8 mouse cellular contexts compared by ENCODE assay signal in the genomic region with DNA sequence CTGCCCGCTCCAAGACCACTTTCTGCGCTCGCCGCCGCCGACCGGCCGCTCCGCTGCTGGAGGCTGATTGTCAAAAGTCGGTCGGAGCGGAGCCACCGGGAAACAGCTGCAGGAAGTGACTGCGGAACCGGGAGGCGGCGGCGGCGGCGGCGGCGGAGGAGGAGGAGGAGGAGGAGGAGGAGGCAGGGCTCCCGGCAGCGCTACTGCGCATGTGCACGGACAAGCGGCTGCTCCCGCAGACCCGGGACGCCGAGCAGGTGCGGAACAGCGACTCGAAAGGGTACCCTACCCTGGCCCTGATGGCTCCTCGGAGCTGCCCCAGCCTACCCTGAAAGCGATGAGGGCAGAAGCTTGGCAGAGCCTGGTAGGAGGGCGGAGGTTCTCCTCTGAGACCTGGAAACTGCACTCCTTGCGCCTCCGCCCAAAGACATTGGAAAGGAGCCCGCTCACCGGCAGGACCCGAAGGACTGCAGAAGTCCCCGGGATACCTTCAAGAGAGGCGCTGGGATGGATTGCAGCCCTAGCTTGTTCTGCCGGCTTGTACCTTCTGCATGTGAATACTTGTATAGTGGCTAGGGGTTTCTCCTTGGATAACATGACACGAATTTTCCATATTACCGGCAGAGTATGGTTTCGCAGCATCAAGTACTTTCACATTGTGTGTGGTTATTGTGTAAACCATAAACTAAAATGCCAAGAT. TPM values are rescaled to one million over a fixed set of nuclear protein-coding genes. Genes with fewer than 3 reads are reported as not detected.
DNase-seq lines count a peak whose midpoint lies in the region; ATAC-seq and TF ChIP-seq lines count a peak whose summit lies in the region.

Gene Zmat3 (minus strand): TSS at position 469 of the 700 bp plus-strand sequence.

- DNase-seq in 416B (ENCODE audit: low read depth), result peak; percentile 80
- peak; percentile 92 for DNase-seq in heart, embryonic 10.5 days (ENCODE audit: low spot score)
- DNase-seq in liver, result peak; percentile 87
- DNase-seq in monocyte, adult 2 months (ENCODE audit: low read depth in 1 of 2, low spot score in 2 of 2), result peak; percentile 13 to 28
- peak; percentile 60 to 63 for DNase-seq in spleen, postnatal 14 days (ENCODE audit: low spot score in 2 of 2)

- TF ChIP-seq CTCF in bone marrow, adult 2 months (IDR thresholded peaks at IDR 0.05; ENCODE audit: control insufficient read depth, insufficient read depth, low read length), result no peak

- no peak within 1 kb of the TSS for H3K27ac ChIP-seq in bone marrow, adult 2 months (ENCODE audit: control insufficient read depth, insufficient read depth, low read depth, low read length, poor library complexity)
- H3K27ac ChIP-seq in embryonic facial prominence, embryonic 15.5 days (replicated peaks), result peak within 1 kb of the TSS; percentile 75
- peak within 1 kb of the TSS; percentile 91 for H3K27ac ChIP-seq in heart, embryonic 10.5 days
- peak within 1 kb of the TSS; percentile 75 for H3K27ac ChIP-seq in kidney, embryonic 15.5 days

- H3K4me1 ChIP-seq in bone marrow, adult 2 months (ENCODE audit: control insufficient read depth, insufficient read depth, low read length), result no peaks in the 10 kb centered on the region
- H3K4me1 ChIP-seq in embryonic facial prominence, embryonic 15.5 days, result peaks cover 11% of the 10 kb centered on the region
- peaks cover 11% of the 10 kb centered on the region for H3K4me1 ChIP-seq in heart, embryonic 10.5 days
- H3K4me1 ChIP-seq in kidney, embryonic 15.5 days, result peaks cover 23% of the 10 kb centered on the region

- H3K4me3 ChIP-seq in bone marrow, adult 2 months (replicated peaks; ENCODE audit: control insufficient read depth, low read depth, low read length), result peak within 1 kb of the TSS; percentile 78
- peak within 1 kb of the TSS; percentile 91 for H3K4me3 ChIP-seq in embryonic facial prominence, embryonic 15.5 days (replicated peaks)
- peak within 1 kb of the TSS; percentile 89 for H3K4me3 ChIP-seq in heart, embryonic 10.5 days
- peak within 1 kb of the TSS; percentile 70 for H3K4me3 ChIP-seq in kidney, embryonic 15.5 days (replicated peaks)

- 1% methylated on average over 34 of the region's 48 CpGs for WGBS in bone marrow, adult 2 months
- 2% methylated on average over 35 of the region's 48 CpGs for WGBS in embryonic facial prominence, embryonic 15.5 days
- WGBS in heart, embryonic 10.5 days, result 3% methylated on average over 37 of the region's 48 CpGs
- WGBS in kidney, embryonic 15.5 days, result 4% methylated on average over 28 of the region's 48 CpGs

- H3K9me3 ChIP-seq in embryonic facial prominence, embryonic 15.5 days (replicated peaks), result no peaks in the 10 kb centered on the region
- H3K9me3 ChIP-seq in heart, embryonic 10.5 days, result no peaks in the 10 kb centered on the region
- no peaks in the 10 kb centered on the region for H3K9me3 ChIP-seq in kidney, embryonic 15.5 days (replicated peaks)

- H3K9ac ChIP-seq in embryonic facial prominence, embryonic 15.5 days, result peak within 1 kb of the TSS; percentile 70
- H3K9ac ChIP-seq in kidney, embryonic 15.5 days, result peak within 1 kb of the TSS; percentile 64

- peak; percentile 61; the same call in 1 of the 2 replicates for ATAC-seq in embryonic facial prominence, embryonic 15.5 days (ENCODE audit: insufficient number of reproducible peaks, low FRiP score, low TSS enrichment, low read depth)
- peak; percentile 80 for ATAC-seq in kidney, embryonic 15.5 days (replicated peaks; ENCODE audit: low FRiP score)

- no peaks in the 10 kb centered on the region for H3K27me3 ChIP-seq in embryonic facial prominence, embryonic 15.5 days
- peaks cover 13% of the 10 kb centered on the region; the same call in 1 of the 2 replicates for H3K27me3 ChIP-seq in heart, embryonic 10.5 days (ENCODE audit: insufficient read depth, poor library complexity, severe bottlenecking)
- H3K27me3 ChIP-seq in kidney, embryonic 15.5 days, result no peaks in the 10 kb centered on the region; the same call in 1 of the 2 replicates

- no peak for TF ChIP-seq POLR2A in bone marrow, adult 2 months (IDR thresholded peaks at IDR 0.05; ENCODE audit: borderline replicate concordance, control insufficient read depth, low read depth, low read length)

- no peaks in the 10 kb centered on the region for H3K36me3 ChIP-seq in embryonic facial prominence, embryonic 15.5 days
- no peaks in the 10 kb centered on the region for H3K36me3 ChIP-seq in heart, embryonic 10.5 days
- no peaks in the 10 kb centered on the region for H3K36me3 ChIP-seq in kidney, embryonic 15.5 days

- H3K4me2 ChIP-seq in embryonic facial prominence, embryonic 15.5 days (replicated peaks), result peak within 1 kb of the TSS; percentile 87
- peak within 1 kb of the TSS; percentile 89 for H3K4me2 ChIP-seq in kidney, embryonic 15.5 days

RNA-seq across cellular contexts. Expression of gene Zmat3, which starts in this region (rescaled TPM):
- polyA plus RNA-seq in bone marrow, adult 2 months (2011; ENCODE audit: insufficient read depth, insufficient read length, low replicate concordance, missing spikeins), result 1.3 and 6.0 TPM in 2 replicates
- 4.7 and 4.8 TPM in 2 replicates for polyA plus RNA-seq in embryonic facial prominence, embryonic 15.5 days (2015; fragmentation: Nextera tagmentation; extraction: Ambion mirVana)
- 4.6 and 5.3 TPM in 2 replicates for polyA plus RNA-seq in heart, embryonic 10.5 days (2016; fragmentation: Nextera tagmentation; extraction: Ambion mirVana)
- polyA plus RNA-seq in kidney, embryonic 15.5 days (2015; fragmentation: Nextera tagmentation; extraction: Ambion mirVana), result 3.9 and 4.6 TPM in 2 replicates

Comparison
In these comparisons a context has a peak if more than half of its experiments do, and no peak if none do; other contexts are left out.
1. DNase-seq: peak in every context shown above with its lines; median percentile 92 in heart, embryonic 10.5 days; 87 in liver; 80 in 416B; 62 in spleen, postnatal 14 days; 20 in monocyte, adult 2 months.